Mouse (Mus musculus): Measurements from ENCODE around the gene Bud31. TPM values are rescaled to one million over a fixed set of nuclear protein-coding genes. Genes with fewer than 3 reads are reported as not detected.
"Not testable (repeated sequence)": the region's sequence is repeated elsewhere in the genome, so short reads cannot be mapped to it uniquely, and the experiment has no call there.

Gene Bud31
- polyA plus RNA-seq, 1 experiment from 2014 or later = 223 TPM

- ATAC-seq (ENCODE audit: low read depth) = 0 out of 2 replicates have a peak, but pooled peaks have one; percentile 13
- H3K4me3 ChIP-seq = peak overlapping the region; percentile 45
- no peaks in the 10 kb centered on the region for H3K9me3 ChIP-seq
- peak overlapping the region; percentile 65 for H3K9ac ChIP-seq
- peak overlapping the region; percentile 60 for H3K4me2 ChIP-seq
- no peak overlapping the region for H3K27ac ChIP-seq (replicated peaks)
- H3K4me1 ChIP-seq (replicated peaks) = peaks cover 15% of the 10 kb centered on the region
- peaks cover 24% of the 10 kb centered on the region for H3K36me3 ChIP-seq
- H3K27me3 ChIP-seq = peaks cover 21% of the 10 kb centered on the region
- WGBS = 18% methylated on average over 39 of the region's 40 CpGs
These were observed 25.3 kb upstream of the Bud31 start for GRCm38 (mm10) chr5:145114606-145115473.

- Histone ChIP-seq H3K4me1 (replicated peaks) (peaks cover 15% of the 10 kb centered on the region), H3K9me3 (no peaks in the 10 kb centered on the region), H3K4me3 (no peak overlapping the region), H3K36me3 (peaks cover 16% of the 10 kb centered on the region), H3K27ac (replicated peaks) (peak overlapping the region; percentile 52; the same call in 1 of the 2 replicates), H3K27me3 (peaks cover 21% of the 10 kb centered on the region), H3K4me2 (peak overlapping the region; percentile 60), H3K9ac (no peak overlapping the region)
- ATAC-seq (ENCODE audit: low read depth) = no peak
- 96% methylated on average over 5 of the region's 5 CpGs for WGBS
These were observed 24.4 kb upstream of the Bud31 start for GRCm38 (mm10) chr5:145115736-145116135.

DNA sequence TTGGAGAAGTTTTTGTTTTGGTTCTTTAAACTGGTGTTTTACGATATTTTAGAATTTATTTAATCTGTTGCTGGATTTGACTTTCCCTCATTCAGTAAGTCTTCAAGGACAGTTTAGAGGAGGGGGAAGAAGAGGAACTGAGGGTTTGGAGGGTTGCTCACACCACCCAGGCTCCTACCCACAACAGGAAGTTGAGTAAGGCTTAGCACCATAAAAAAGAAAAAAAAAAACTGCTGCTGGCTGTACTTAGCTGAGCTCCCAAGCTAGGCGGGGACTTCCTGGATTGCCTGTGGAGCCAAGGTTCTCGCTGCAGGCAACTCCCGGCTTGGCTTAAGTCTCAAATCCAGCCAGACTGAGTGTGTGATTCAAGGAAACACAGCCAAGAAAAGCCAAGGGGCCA lies 23.8 kb upstream of the Bud31 start:
- peaks cover 15% of the 10 kb centered on the region for H3K4me1 ChIP-seq (replicated peaks)
- H3K27ac ChIP-seq (replicated peaks) = peak overlapping the region; percentile 52; the same call in 1 of the 2 replicates
- peaks cover 21% of the 10 kb centered on the region for H3K27me3 ChIP-seq
- H3K4me2 ChIP-seq = 0 out of 2 replicates have a peak overlapping the region, but pooled peaks have one; percentile 60
- H3K9ac ChIP-seq = no peak overlapping the region
- H3K9me3 ChIP-seq = no peaks in the 10 kb centered on the region
- ATAC-seq (ENCODE audit: low read depth) = no peak
- 60% methylated on average over 4 of the region's 4 CpGs for WGBS
- peaks cover 10% of the 10 kb centered on the region; the same call in 1 of the 2 replicates for H3K36me3 ChIP-seq
- no peak overlapping the region for H3K4me3 ChIP-seq

DNA sequence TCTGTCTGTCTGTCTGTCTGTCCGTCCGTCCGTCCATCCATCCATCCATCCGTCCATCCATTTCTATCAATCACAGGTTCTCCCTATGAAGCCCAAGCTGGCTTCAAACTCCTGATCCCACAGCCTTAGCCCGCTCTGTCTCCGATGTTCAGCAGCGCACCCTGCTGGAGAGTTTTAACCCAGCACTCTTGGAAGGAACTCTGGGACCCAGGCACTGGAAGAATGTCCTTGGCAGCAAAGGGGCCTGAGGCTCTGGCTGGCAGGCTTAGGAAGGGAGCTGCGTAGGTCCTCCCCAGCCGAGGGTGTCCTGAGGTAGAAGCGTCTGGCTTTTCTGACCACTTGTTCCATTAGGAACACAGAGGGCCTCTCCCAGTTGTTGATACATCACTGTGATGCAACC lies 23.2 kb upstream of the Bud31 start:
- no peak overlapping the region for H3K9ac ChIP-seq
- H3K9me3 ChIP-seq = no peaks in the 10 kb centered on the region
- peaks cover 21% of the 10 kb centered on the region for H3K27me3 ChIP-seq
- H3K4me2 ChIP-seq = no peak overlapping the region
- H3K4me1 ChIP-seq (replicated peaks) = peaks cover 15% of the 10 kb centered on the region
- no peak overlapping the region for H3K4me3 ChIP-seq
- no peak for ATAC-seq (ENCODE audit: low read depth)
- H3K27ac ChIP-seq (replicated peaks) = no peak overlapping the region
- H3K36me3 ChIP-seq = 0 out of 2 replicates have a peak, but pooled peaks cover 4% of the 10 kb centered on the region
- 43% methylated on average over 10 of the region's 10 CpGs for WGBS

GRCm38 (mm10) chr5:145118005-145118404 lies 22.2 kb upstream of the Bud31 start:
- Histone ChIP-seq H3K36me3 (peaks cover 1% of the 10 kb centered on the region; the same call in 1 of the 2 replicates), H3K4me2 (no peak overlapping the region), H3K27ac (replicated peaks) (no peak overlapping the region), H3K9me3 (no peaks in the 10 kb centered on the region), H3K27me3 (peaks cover 18% of the 10 kb centered on the region), H3K9ac (no peak overlapping the region), H3K4me1 (replicated peaks) (peaks cover 15% of the 10 kb centered on the region), H3K4me3 (no peak overlapping the region)
- no peak for ATAC-seq (ENCODE audit: low read depth)
- WGBS = 69% methylated on average over 6 of the region's 6 CpGs

DNA sequence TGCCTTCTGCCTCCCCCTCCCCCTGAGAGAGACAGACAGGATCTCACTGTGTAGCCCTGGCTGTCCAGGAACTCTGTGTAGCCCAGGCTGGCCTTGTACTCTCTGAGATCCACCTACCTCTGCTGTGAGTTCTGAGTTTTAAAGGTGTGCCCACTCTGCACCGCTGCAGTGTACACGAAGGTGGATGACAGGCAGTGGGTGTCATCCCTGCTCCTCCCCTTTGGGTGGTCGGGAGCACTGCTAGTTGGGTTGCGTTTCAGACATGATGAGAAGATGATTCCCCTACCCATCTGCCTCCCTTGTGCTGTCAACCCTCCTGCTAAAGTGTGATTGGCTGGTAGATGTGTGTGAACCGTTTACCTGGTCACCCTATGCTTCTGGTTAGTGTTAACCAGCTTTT lies 21.7 kb upstream of the Bud31 start:
- H3K4me2 ChIP-seq = no peak overlapping the region
- H3K27me3 ChIP-seq = peaks cover 15% of the 10 kb centered on the region
- H3K9ac ChIP-seq = no peak overlapping the region
- peaks cover 6% of the 10 kb centered on the region; the same call in 1 of the 2 replicates for H3K36me3 ChIP-seq
- peaks cover 15% of the 10 kb centered on the region for H3K4me1 ChIP-seq (replicated peaks)
- no peak for ATAC-seq (ENCODE audit: low read depth)
- no peaks in the 10 kb centered on the region for H3K9me3 ChIP-seq
- no peak overlapping the region for H3K4me3 ChIP-seq
- 83% methylated on average over 5 of the region's 5 CpGs for WGBS
- no peak overlapping the region for H3K27ac ChIP-seq (replicated peaks)

DNA sequence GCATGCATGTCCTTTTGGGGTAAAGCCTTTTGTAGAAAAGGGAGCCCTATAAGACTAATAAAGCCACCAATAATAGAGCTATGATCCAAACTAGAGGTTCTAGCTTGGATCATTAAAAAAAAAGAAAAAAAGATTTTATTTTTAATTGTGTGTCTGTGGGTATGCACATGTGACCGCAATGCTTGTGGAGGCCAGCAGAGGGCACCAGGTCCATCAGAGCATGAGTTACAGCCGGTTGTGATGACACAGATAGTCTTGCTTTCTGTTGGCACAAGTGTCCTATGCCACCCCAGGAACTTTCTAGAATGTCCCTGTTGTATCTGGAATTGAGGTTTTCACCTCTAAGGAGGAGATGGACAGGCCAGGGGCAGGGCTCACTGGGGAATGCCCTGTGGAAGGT lies 20.8 kb upstream of the Bud31 start:
- Histone ChIP-seq H3K4me2 (no peak overlapping the region), H3K27ac (replicated peaks) (no peak overlapping the region), H3K36me3 (peaks cover 15% of the 10 kb centered on the region), H3K27me3 (peaks cover 8% of the 10 kb centered on the region), H3K9ac (no peak overlapping the region), H3K9me3 (no peaks in the 10 kb centered on the region), H3K4me1 (replicated peaks) (peaks cover 8% of the 10 kb centered on the region), H3K4me3 (no peak overlapping the region)
- WGBS = 97% methylated on average over 2 of the region's 2 CpGs
- no peak for ATAC-seq (ENCODE audit: low read depth)

- no peak overlapping the region for H3K9ac ChIP-seq
- H3K27me3 ChIP-seq = no peaks in the 10 kb centered on the region
- 81% methylated on average over 7 of the region's 7 CpGs for WGBS
- H3K27ac ChIP-seq (replicated peaks) = no peak overlapping the region
- H3K36me3 ChIP-seq = peaks cover 31% of the 10 kb centered on the region
- no peaks in the 10 kb centered on the region for H3K9me3 ChIP-seq
- no peak overlapping the region for H3K4me3 ChIP-seq
- ATAC-seq (ENCODE audit: low read depth) = no peak
- H3K4me1 ChIP-seq (replicated peaks) = no peaks in the 10 kb centered on the region
- H3K4me2 ChIP-seq = no peak overlapping the region
These were observed 19.2 kb upstream of the Bud31 start for GRCm38 (mm10) chr5:145120921-145121320.

DNA sequence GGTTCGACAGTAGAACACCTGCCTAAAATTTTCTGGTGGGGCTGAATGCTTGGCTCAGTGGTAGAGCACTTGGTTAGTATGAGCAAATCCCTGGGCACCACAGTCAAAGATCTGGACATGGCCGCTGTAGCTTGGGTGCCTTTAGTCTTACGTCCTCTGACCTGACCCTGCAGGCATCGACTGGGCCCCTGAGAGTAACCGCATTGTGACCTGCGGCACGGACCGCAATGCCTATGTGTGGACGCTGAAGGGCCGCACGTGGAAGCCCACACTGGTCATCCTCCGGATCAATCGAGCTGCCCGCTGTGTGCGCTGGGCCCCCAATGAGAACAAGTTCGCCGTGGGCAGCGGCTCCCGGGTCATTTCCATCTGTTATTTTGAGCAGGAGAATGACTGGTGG lies 16.8 kb upstream of the Bud31 start:
- no peak overlapping the region for H3K4me2 ChIP-seq
- H3K36me3 ChIP-seq = peaks cover 55% of the 10 kb centered on the region
- no peak overlapping the region for H3K4me3 ChIP-seq
- H3K9ac ChIP-seq = no peak overlapping the region
- no peaks in the 10 kb centered on the region for H3K4me1 ChIP-seq (replicated peaks)
- no peaks in the 10 kb centered on the region for H3K9me3 ChIP-seq
- no peak for ATAC-seq (ENCODE audit: low read depth)
- WGBS = 94% methylated on average over 19 of the region's 19 CpGs
- H3K27me3 ChIP-seq = no peaks in the 10 kb centered on the region
- H3K27ac ChIP-seq (replicated peaks) = no peak overlapping the region

GRCm38 (mm10) chr5:145126580-145126979 lies 13.6 kb upstream of the Bud31 start:
- WGBS = 96% methylated on average over 9 of the region's 9 CpGs
- ATAC-seq (ENCODE audit: low read depth) = no peak
- Histone ChIP-seq H3K4me3 (no peak overlapping the region), H3K9me3 (no peaks in the 10 kb centered on the region), H3K27ac (replicated peaks) (no peak overlapping the region), H3K4me1 (replicated peaks) (no peaks in the 10 kb centered on the region), H3K4me2 (no peak overlapping the region), H3K36me3 (peaks cover 84% of the 10 kb centered on the region), H3K27me3 (no peaks in the 10 kb centered on the region), H3K9ac (no peak overlapping the region)

DNA sequence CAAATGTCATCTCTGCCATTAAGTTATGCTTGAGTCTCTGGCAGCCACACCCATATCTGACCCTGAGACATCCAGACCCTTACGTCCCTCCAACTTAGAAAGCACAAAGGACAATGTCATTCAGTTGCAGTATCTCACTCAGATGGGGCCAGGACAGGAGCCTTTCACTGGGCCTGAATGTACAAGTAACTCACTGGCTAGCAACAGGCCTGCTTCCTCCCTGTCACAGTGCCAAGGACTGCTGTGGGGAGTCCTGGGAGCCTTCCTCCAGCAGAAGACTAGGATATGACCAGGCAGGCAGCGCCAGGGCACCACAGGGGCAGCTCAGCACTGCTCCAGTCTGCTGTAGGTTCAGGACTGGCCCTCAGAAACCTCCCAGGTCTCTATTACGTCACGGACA lies 11.0 kb upstream of the Bud31 start:
- no peak overlapping the region for H3K27ac ChIP-seq (replicated peaks)
- H3K27me3 ChIP-seq = no peaks in the 10 kb centered on the region
- 94% methylated on average over 4 of the region's 4 CpGs for WGBS
- H3K9me3 ChIP-seq = no peaks in the 10 kb centered on the region
- H3K4me2 ChIP-seq = no peak overlapping the region
- H3K4me3 ChIP-seq = no peak overlapping the region
- ATAC-seq (ENCODE audit: low read depth) = no peak
- H3K9ac ChIP-seq = no peak overlapping the region
- no peaks in the 10 kb centered on the region for H3K4me1 ChIP-seq (replicated peaks)
- H3K36me3 ChIP-seq = peaks cover 97% of the 10 kb centered on the region

DNA sequence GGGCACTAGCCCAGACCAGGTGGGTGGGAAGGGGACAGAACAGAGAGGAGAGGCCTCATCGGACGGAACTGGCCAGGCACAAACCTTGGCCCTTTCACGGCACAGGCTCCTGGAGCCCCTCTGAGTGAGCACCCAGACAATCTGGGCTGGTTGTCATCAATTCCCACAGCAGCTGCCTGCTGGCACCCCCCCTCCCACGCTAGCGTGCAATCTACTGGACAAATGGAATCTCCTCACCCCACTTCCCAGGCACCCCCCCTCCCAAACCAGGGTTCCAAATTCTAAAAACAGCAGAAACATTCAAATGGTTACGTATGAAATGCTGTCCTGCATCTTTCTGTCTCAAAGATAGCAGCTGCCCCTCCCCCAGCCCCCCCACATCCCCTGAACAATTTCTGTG lies 10.4 kb upstream of the Bud31 start:
- H3K4me3 ChIP-seq; H3K27ac ChIP-seq (replicated peaks); H3K4me2 ChIP-seq; ATAC-seq (ENCODE audit: low read depth); H3K4me1 ChIP-seq (replicated peaks); H3K9me3 ChIP-seq; H3K9ac ChIP-seq; H3K27me3 ChIP-seq: not testable (repeated sequence)
- 100% methylated on average over 5 of the region's 6 CpGs for WGBS
- peaks cover 97% of the 10 kb centered on the region for H3K36me3 ChIP-seq

All from neural tube, embryonic 13.5 days (tissue).